Mouse (Mus musculus) kidney, adult 2 months (tissue): ENCODE data around the gene Trabd2b. TPM values are rescaled to one million over a fixed set of nuclear protein-coding genes. Genes with fewer than 3 reads are reported as not detected.

Experiments used
- DNase-seq: peaks from one replicate; pipeline ENCODE4 v3.0.0; 2021
- H3K27ac ChIP-seq: fragments of 200-500 bp; 2 replicates; pipeline ENCODE4 v1.5.1; 2012; ENCODE audit warnings: low read depth, low read length, control low read depth, inconsistent platforms; ENCODE audit not compliant: insufficient read depth
- H3K27me3 ChIP-seq: fragments of 200-500 bp; replicated peaks from 2 replicates; pipeline ENCODE4 v1.6.1; 2012; ENCODE audit warnings: mild to moderate bottlenecking, moderate library complexity, low read length, inconsistent platforms; ENCODE audit not compliant: control insufficient read depth, insufficient read depth
- H3K36me3 ChIP-seq: fragments of 200-500 bp; 2 replicates; pipeline ENCODE4 v1.6.1; 2012; ENCODE audit warnings: mild to moderate bottlenecking, moderate library complexity, low read length, inconsistent platforms; ENCODE audit not compliant: control insufficient read depth, insufficient read depth
- H3K4me1 ChIP-seq: fragments of 200-500 bp; 2 replicates; pipeline ENCODE4 v1.6.1; 2011; ENCODE audit warnings: low read length; ENCODE audit not compliant: control insufficient read depth, insufficient read depth
- H3K4me3 ChIP-seq: fragments of 200-500 bp; 2 replicates; pipeline ENCODE4 v1.5.1; 2011; ENCODE audit warnings: mild to moderate bottlenecking, low read depth, low read length, control low read depth; ENCODE audit not compliant: insufficient read depth
- CTCF ChIP-seq: fragments of 200-500 bp; conservative IDR thresholded peaks from 2 replicates; pipeline ENCODE4 v1.5.1; 2011; ENCODE audit warnings: low read depth, mild to moderate bottlenecking, control low read depth, low read length, moderate library complexity, mixed read lengths; ENCODE audit not compliant: insufficient read depth, insufficient read length
- POLR2A ChIP-seq: fragments of 200-500 bp; IDR thresholded peaks from one replicate; pipeline ENCODE4 v1.6.1; 2011; ENCODE audit warnings: low read depth, low read length, control low read depth
- WGBS: fragments of 180-500 bp; shearing (Covaris S2); methylation state at CpG from one replicate; pipeline ENCODE4 v1.1.7; 2018; 5-methylcytosine and 5-hydroxymethylcytosine counted together
- polyA plus RNA-seq: library from polyadenylated mRNA; depleted of rRNA; stranded (reverse); fragments of >200 nt; gene quantifications from 2 replicates; pipeline ENCODE4 v1.2.3, GENCODE M21; 2012

Trabd2b gene
- polyA plus RNA-seq, 1 experiment = 32.2 TPM

DNA sequence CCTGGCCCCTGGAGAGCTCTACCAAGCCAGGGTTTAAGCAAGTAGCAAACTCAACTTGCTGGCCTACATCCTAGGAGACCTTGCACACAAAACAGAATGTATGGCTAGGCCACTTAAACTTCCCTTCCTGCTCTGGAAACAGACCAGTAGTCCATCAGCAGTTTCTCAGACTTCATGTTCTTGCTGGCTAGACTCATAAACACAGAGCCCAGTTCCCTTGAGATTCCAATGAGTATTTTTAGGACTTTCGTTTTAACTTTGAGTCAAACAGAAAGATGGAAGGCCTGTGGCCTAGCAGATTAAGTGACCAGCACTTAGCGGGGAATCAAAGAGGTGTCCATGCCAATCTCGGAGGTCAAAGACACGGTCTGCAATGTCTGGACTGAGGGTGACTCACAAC, 206.3 kb downstream of the Trabd2b start:
- no peak overlapping the region for H3K4me3 ChIP-seq
- WGBS = 81% methylated on average over 4 of the region's 4 CpGs
- H3K27ac ChIP-seq = no peak overlapping the region
- no peaks in the 10 kb centered on the region for H3K4me1 ChIP-seq
- no peaks in the 10 kb centered on the region; the same call in 1 of the 2 replicates for H3K36me3 ChIP-seq
- H3K27me3 ChIP-seq = no peaks in the 10 kb centered on the region
- no peak for DNase-seq
- TF ChIP-seq CTCF (no peak), POLR2A (no peak)

DNA sequence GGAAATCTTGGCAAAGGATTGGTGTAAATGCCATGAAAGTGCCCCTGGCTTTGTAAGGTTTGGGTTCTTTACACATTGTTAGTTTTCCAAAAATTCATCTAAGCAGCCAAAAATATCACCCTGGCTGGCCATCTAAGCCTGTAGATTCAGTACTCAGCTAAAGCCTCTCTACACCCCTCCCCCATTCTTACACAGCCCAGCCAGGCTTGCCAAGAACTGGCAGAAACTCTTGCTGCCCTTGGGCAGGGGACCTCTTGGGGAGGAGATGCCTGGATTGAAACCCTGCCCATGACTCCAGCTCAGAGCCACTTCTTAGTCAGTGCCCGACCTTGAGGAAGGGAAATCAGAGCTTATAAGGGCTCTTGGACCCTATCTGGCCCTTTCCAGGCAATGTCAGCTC, 207.6 kb downstream of the Trabd2b start:
- H3K4me3 ChIP-seq = no peak overlapping the region
- H3K4me1 ChIP-seq = no peaks in the 10 kb centered on the region
- no peaks in the 10 kb centered on the region; the same call in 1 of the 2 replicates for H3K36me3 ChIP-seq
- peak; percentile 59 for DNase-seq
- TF ChIP-seq CTCF (no peak), POLR2A (no peak)
- no peaks in the 10 kb centered on the region for H3K27me3 ChIP-seq
- WGBS = 37% methylated on average over 1 of the region's 1 CpGs
- H3K27ac ChIP-seq = peak overlapping the region; percentile 54; the same call in 1 of the 2 replicates

DNA sequence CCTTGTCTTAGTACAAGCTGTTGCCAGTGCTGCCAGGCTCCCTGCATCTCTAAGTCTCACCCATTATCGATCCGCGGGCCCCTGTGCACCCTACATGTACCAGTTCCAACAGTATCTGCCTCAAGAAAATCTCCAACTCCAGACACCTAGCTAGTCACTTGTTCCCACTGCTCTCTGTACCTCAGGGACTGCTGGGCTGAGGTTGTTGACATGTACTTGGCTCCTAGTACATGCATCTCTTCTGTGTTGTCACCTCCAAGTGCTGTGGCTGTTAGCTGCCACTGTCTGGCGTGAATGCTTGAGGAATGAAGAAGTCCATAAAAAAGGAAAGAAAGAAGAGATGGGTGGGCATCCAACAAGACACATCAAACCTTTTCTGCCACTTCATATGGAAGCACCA, 209.2 kb downstream of the Trabd2b start:
- H3K36me3 ChIP-seq = no peaks in the 10 kb centered on the region
- no peaks in the 10 kb centered on the region for H3K27me3 ChIP-seq
- WGBS = 94% methylated on average over 4 of the region's 4 CpGs
- no peak for TF ChIP-seq CTCF
- TF ChIP-seq POLR2A = no peak
- H3K27ac ChIP-seq = no peak overlapping the region
- no peak overlapping the region for H3K4me3 ChIP-seq
- no peak for DNase-seq
- no peaks in the 10 kb centered on the region for H3K4me1 ChIP-seq

DNA sequence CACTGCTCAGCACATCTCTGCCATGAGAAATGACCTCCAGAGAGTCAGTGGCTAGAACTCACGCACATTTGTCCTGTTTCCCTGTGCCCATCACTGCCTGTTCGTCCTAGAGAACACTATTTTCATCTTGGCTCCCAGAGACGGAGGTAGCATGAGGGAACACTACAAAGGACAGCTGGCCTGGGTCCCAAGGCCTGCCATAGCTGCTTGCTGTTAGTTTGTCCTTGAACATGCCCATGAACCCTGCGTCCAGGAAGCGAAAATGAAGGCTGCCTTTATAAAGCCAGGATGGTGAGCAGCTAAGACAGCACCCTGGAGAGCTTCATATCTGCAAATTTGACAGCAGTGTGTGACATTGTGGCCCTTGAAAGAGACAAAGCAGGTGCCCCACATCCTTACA, 216.4 kb downstream of the Trabd2b start:
- TF ChIP-seq POLR2A (no peak), CTCF (no peak)
- WGBS = 69% methylated on average over 5 of the region's 5 CpGs
- no peaks in the 10 kb centered on the region for H3K27me3 ChIP-seq
- no peaks in the 10 kb centered on the region for H3K4me1 ChIP-seq
- H3K27ac ChIP-seq = no peak overlapping the region
- DNase-seq = no peak
- H3K4me3 ChIP-seq = no peak overlapping the region
- H3K36me3 ChIP-seq = no peaks in the 10 kb centered on the region

DNA sequence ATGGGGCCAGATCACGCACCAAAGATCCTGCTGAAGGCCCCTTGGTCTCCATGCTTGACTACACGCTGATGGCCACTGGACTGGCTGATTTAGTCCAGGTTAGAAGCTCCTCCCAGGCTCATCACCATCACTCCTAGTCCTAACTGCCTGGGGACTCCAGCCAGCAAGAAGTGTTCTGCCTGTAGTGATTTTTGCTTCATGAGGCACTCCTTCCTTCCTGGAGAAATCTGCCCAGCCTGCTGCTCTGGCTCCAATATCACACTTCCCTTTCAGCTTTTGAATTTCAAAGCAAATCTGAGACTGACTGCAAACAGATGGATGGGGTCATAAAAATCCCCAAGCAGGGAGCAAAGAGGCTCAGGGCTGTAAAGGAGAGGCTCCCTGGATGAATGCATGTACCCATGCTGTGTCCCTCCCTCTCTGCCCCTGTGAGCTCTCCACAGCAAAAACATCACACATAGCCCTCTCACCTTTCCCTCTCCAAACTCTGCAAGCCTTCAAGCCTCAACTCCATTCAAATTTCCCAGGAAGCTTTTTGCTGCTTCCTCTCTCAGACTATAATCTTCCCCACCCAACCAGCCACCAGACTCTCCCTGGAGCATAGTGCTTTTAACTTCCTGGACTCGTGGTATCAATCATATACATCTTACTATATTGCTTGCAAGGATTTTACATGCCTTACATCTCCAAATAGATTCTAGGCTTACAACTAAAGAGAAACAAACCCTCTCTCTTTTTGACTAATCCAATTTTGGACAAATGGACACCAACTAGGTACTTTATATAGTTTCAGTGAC, 217.8 kb downstream of the Trabd2b start:
- no peaks in the 10 kb centered on the region for H3K4me1 ChIP-seq
- TF ChIP-seq POLR2A (no peak), CTCF (no peak)
- no peak overlapping the region for H3K27ac ChIP-seq
- H3K27me3 ChIP-seq = no peaks in the 10 kb centered on the region
- WGBS = 48% methylated on average over 3 of the region's 3 CpGs
- no peaks in the 10 kb centered on the region for H3K36me3 ChIP-seq
- DNase-seq = no peak
- H3K4me3 ChIP-seq = no peak overlapping the region

DNA sequence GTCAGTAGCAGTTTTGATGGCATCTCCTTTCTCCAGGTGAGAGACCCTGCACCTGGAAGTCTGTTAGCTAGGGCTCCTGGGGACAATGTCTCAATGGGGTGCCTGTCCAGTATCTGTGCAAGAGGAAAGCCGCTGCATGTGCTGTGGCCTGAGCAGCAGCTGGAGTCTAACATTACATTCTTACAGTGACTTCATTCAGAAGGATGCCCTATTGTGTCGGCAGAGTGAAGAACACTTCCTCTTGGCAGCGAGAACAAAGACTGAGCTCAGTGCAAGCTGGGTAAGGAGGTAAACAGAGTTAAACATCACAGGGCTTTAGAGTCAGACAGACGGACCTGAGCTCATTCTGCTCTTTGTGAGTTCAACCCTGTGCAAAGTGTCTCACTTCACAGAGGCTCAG, 218.8 kb downstream of the Trabd2b start:
- H3K27ac ChIP-seq = no peak overlapping the region

DNA sequence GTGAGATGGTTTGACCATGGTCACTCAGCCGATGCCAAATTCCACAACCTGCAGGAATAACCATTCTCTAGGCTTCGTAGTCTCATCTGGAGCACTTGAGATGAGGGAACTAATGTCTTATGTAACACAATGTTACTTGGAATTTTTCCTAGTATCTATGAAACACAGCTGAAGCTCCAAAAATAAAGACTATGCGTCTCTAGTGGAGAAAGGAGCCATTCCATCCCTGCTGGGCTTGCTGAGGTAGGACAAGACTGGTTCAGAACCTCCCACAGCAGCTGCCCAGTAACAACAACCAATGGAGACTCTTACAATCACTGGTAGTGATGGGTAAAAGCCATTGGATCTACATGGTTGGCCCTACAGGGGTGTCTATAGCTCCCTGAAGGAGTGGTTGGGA, 219.4 kb downstream of the Trabd2b start:
- Histone ChIP-seq H3K4me3 (no peak overlapping the region), H3K36me3 (no peaks in the 10 kb centered on the region), H3K27ac (no peak overlapping the region), H3K4me1 (no peaks in the 10 kb centered on the region), H3K27me3 (no peaks in the 10 kb centered on the region)
- DNase-seq = no peak
- TF ChIP-seq CTCF (no peak), POLR2A (no peak)
- WGBS = 86% methylated on average over 3 of the region's 3 CpGs

More for the DNA sequence above, 218.8 kb downstream of the Trabd2b start:
- H3K27me3 ChIP-seq = no peaks in the 10 kb centered on the region
- no peaks in the 10 kb centered on the region for H3K4me1 ChIP-seq
- no peak for DNase-seq
- 59% methylated on average over 4 of the region's 4 CpGs for WGBS
- H3K4me3 ChIP-seq = no peak overlapping the region
- H3K36me3 ChIP-seq = no peaks in the 10 kb centered on the region
- TF ChIP-seq POLR2A = no peak
- no peak for TF ChIP-seq CTCF
